Mouse (Mus musculus): ENCODE results near the gene Slc12a5.

The Slc12a5 gene

GRCm38 (mm10) chr2:164986371-164987027 lies 25.9 kb downstream of the Slc12a5 start:
- DNase-seq: no peak

- peak; percentile 43 for DNase-seq
These were observed 28.2 kb downstream of the Slc12a5 start for GRCm38 (mm10) chr2:164988777-164989176.

- DNase-seq: no peak
These were observed 30.5 kb downstream of the Slc12a5 start for GRCm38 (mm10) chr2:164991111-164991510.

- DNase-seq: peak; percentile 14
These were observed 31.2 kb downstream of the Slc12a5 start for GRCm38 (mm10) chr2:164991808-164992207.

GRCm38 (mm10) chr2:164994156-164994555 lies 33.6 kb downstream of the Slc12a5 start:
- DNase-seq: no peak

- no peak for DNase-seq
These were observed 34.2 kb downstream of the Slc12a5 start for GRCm38 (mm10) chr2:164994659-164995428.

GRCm38 (mm10) chr2:164995976-164996375 lies 35.4 kb downstream of the Slc12a5 start:
- DNase-seq: no peak

- DNase-seq: peak; percentile 24
These were observed 36.5 kb downstream of the Slc12a5 start for GRCm38 (mm10) chr2:164996848-164997720.

- DNase-seq: peak; percentile 49
These were observed 37.3 kb downstream of the Slc12a5 start for GRCm38 (mm10) chr2:164997721-164998428.

- DNase-seq: no peak
These were observed 41.4 kb downstream of the Slc12a5 start for GRCm38 (mm10) chr2:165001958-165002357.

GRCm38 (mm10) chr2:165003108-165003507 lies 42.5 kb downstream of the Slc12a5 start:
- DNase-seq: peak; percentile 26

GRCm38 (mm10) chr2:165004237-165004636 lies 43.6 kb downstream of the Slc12a5 start:
- DNase-seq: no peak

- no peak for DNase-seq
These were observed 46.2 kb downstream of the Slc12a5 start for GRCm38 (mm10) chr2:165006813-165007212.

- DNase-seq: no peak
These were observed 47.4 kb downstream of the Slc12a5 start for GRCm38 (mm10) chr2:165007986-165008385.

GRCm38 (mm10) chr2:165009161-165009560 lies 48.6 kb downstream of the Slc12a5 start:
- no peak for DNase-seq

- no peak for DNase-seq
These were observed 49.0 kb downstream of the Slc12a5 start for GRCm38 (mm10) chr2:165009581-165009980.

- DNase-seq: no peak
These were observed 49.7 kb downstream of the Slc12a5 start for GRCm38 (mm10) chr2:165010351-165010750.

GRCm38 (mm10) chr2:165014935-165015334 lies 54.3 kb downstream of the Slc12a5 start:
- no peak for DNase-seq

GRCm38 (mm10) chr2:165020490-165020889 lies 59.9 kb downstream of the Slc12a5 start:
- DNase-seq: no peak

GRCm38 (mm10) chr2:165027163-165027562 lies 66.6 kb downstream of the Slc12a5 start:
- no peak for DNase-seq

GRCm38 (mm10) chr2:165032533-165032932 lies 71.9 kb downstream of the Slc12a5 start:
- peak; percentile 23 for DNase-seq

GRCm38 (mm10) chr2:165033306-165033705 lies 72.7 kb downstream of the Slc12a5 start:
- DNase-seq: no peak

Measured in kidney, postnatal 14 days (tissue).